Mouse (Mus musculus): ENCODE data around the gene Surf6.
"Not testable (repeated sequence)": the region's sequence is repeated elsewhere in the genome, so short reads cannot be mapped to it uniquely, and the experiment has no call there.

The Surf6 gene

DNA sequence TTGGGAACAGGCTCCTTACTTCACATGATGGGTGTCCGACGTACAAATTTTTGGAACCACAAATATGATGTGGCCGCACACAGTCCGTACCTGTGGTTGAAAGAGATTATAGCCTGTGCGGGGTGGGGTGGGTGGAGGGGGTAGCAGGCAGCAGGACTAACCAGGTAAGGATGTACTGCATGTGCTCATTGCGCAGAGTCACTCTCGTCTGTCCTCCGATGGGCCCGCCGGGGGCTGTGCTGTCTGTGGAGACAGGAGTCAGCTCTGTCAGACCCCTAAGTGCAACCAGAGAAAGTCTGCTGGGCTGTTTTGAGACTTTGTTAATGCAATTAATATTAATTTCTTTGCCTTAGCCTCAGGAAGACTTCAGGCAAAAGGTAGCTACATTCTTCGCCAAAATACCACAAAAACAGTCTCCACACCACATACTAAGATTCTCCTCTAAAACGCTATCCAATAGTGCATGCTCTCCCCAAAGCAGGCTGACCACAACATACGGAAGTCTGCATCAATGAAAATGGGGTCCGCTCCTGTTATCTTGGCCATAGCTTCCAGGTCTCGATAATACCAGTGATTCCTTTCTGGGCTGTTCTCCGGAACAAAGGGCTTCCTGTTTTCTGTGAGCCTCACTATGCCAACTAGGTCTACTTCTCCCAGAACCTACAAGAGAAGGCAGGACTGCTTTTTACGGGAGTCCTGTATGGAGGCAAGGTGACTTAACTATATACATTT, 10.9 kb upstream of the Surf6 start:
- DNase-seq (ENCODE audit: low spot score in 2 of 2): no peak

DNA sequence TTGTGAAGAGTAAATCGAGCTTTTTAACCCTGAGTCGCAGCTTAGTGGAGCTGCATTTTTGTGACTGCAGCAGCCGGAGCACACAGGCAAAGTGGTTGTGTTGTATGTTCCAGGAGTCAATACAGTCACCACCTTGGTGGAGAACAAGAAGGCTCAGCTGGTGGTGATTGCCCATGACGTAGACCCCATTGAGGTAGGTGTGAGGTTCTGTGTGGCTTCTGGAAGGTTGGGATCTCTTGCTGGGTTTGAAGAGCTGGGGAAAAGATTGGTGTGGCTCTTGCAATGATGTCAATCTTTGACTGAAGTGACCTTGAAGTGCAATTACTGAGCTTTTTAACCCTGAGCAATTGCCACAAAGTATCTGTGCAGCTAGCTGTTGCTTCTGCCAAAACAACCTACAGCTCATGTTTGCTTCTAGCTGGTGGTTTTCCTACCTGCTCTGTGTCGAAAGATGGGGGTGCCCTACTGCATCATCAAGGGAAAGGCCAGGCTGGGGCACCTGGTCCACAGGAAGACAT, 9.6 kb upstream of the Surf6 start:
- DNase-seq (ENCODE audit: low spot score in 2 of 2): no peak

DNA sequence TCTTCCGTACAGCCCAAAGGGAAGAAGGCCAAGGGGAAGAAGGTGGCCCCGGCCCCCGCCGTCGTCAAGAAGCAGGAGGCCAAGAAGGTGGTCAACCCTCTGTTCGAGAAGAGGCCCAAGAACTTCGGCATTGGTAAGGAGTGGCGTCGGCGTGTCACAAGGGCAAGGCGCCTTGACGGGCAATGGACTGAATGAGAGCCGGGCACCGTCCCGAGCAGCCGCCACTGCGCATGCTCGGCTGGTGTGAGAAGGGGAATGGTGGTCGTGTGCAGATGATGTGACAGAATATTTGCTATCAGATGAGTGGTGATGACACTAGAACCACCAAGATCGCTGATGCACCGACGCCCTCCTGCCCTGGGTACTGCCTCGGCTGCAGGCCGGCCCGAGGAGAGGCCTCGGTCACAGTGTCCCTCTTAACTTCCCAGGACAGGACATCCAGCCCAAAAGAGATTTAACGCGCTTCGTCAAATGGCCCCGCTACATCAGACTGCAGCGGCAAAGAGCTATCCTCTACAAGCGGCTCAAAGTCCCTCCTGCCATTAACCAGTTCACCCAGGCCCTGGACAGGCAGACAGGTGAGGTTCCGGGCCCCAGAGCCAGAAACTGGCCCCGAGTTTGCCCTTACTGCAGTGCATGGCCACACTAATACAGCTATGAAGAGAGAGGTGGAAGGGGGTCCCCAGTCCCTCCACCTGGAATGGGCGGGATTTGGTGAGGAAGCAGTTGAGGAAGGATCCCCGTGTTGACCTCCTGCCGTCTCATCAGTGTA, 8.5 kb upstream of the Surf6 start:
- no peak for DNase-seq (ENCODE audit: low spot score in 2 of 2)

DNA sequence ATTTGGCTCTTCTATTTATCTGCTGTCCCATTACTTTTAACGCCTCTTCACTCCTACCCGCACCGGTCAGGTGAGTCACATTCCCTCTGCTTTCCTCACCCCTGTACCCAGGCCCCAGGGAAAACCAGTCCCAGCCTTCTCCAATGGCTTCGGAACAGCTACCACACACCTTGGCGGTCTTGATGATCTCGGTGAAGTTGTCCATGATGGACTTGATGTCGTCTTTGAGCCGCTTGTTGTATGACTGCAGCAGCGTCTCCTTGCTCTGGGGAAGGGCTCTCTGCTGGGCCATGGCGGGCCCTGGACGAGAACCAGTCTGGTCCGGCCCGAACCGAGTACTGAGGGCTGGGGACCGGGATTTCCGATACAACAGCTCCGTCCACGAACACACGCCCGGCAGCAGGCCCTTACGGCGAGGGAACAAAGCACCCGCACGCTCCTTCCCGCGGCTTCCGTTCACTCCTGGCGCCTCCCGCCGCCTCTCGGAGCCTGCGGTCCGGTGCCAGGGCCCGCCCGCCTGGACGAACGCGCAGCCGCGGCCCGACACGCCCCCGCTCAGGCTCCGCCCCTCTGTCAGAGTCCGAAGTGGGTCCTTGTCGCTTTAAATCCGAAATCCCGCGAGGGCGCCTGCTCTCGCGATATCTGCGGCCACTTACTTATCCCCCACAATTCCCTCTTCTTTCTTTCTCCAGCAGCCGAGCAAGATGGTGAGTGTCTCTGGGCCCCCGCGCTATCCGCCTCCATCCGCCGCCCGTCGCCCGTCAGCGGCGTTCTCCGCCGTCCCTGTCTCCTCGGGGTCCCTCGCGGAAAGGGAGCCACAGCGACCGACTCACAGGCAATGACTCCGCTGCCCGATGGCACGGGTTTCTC, 7.7 kb upstream of the Surf6 start, which contains the start of the genes Med22 and Rpl7a:
TSS of gene Med22 (minus strand) at position 554 of the 870 bp plus-strand sequence.
TSS of gene Rpl7a (plus strand) at position 641 of the 870 bp plus-strand sequence.
- peak; percentile 99 for DNase-seq (ENCODE audit: low spot score in 2 of 2)

DNA sequence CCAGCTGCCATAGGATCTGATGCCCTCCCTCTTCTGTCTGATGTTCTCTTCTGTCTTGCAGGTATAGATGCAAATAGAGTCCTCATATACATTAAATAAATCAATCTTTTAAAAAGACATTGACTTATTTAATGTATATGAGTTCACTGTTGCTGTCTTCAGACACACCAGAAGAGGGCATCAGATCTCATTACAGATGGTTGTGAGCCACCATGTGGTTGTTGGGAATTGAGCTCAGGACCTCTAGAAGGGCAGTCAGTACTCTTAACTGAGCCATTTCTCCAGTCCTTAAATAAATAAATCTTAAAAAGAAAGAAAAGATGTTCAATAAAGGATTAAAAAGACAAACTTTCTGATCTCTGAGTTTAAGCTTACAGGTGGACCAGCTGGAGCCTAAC, 6.7 kb upstream of the Surf6 start:
- DNase-seq (ENCODE audit: low spot score in 2 of 2): no peak

DNA sequence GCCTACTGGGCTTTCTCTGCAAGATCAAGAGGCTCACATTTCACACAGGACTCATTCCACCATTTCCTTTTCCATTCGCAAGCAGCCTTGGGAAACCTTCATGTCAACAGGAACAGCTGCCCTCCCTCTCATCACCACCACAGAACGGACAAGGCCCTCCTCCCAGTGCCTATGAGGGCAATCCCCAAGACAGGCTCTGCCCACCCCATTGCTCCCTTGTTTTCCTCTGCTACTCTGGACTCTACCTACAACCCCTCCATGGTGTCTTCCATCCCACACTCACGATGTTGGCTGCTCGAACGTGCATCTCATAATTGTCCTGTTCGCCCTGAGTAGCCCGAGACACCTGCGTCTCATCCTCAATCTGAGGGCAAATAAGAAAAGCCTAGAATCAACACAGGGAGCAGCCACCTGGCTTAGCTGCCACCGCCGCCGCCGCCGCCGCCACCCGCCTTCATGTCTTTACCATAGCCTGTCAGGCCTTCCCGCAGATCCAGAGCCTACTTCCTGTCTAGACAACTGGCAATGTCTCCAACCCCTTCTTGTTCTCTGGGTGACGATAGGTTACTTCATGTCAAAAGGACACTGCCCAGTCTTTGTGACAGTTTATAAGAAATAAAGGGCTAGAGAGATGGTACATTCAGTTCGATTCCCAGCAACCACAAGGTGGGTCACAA, 6.2 kb upstream of the Surf6 start:
- DNase-seq (ENCODE audit: low spot score in 2 of 2): no peak

DNA sequence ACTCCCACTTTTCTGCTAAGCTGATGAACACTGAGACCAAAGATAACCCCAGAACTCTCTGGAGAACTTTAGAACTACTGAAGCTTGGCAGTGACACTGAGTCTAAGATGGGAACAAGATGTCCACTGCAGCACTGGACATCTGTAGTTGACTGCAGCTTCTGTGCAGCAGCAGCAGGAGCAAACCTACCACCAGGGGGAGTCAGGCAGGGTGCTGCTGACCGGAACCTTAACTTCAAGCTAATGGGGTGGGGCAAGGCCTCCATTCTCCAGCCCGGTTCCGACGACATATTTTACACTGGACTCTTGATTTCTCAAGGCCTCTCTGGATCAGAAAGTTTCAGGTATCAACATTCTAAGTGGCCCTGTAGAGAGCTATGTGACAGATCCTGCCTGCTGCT, 4.4 kb upstream of the Surf6 start:
- peak; percentile 54 to 58 for DNase-seq (ENCODE audit: low spot score in 2 of 2)

DNA sequence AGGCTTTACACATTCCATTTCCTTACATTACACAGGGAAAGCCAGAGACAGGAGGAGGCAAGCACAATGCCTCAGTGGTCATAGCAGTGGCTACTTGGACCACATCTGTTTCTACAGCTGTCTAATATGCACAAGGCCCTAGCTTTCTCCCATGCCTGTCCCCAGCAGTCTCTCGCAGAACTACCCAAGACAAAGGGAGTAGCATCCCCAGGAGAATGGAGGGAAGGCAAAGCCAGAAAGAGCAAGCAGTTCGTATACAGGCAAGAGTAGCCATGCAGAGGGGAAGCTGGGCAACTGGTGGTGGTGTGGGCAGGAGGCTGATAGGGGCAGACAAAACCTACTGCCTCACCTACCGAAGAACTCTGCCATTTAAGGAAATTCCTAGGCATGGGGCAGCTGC, 3.8 kb upstream of the Surf6 start:
- DNase-seq (ENCODE audit: low spot score in 2 of 2): no peak

DNA sequence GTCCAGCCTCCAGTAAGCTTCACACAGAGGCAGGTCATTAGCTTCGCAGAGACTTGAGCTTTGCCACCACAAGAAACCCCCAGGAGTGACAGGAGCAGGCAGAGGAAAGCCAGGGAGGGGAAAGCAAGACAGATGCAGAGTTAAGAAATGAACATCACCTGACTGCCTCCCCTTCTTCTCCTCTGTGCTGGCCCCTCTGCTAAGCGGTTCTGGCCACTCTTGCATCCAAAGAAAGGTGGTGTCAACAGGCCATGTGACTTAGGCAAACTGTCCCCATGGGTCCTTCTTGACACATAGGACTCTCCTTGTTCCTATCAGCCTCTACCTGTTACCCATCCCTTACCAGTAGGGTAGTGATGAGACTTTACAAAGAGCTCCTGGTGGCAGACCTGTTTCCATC, 3.3 kb upstream of the Surf6 start:
- no peak for DNase-seq (ENCODE audit: low spot score in 2 of 2)

DNA sequence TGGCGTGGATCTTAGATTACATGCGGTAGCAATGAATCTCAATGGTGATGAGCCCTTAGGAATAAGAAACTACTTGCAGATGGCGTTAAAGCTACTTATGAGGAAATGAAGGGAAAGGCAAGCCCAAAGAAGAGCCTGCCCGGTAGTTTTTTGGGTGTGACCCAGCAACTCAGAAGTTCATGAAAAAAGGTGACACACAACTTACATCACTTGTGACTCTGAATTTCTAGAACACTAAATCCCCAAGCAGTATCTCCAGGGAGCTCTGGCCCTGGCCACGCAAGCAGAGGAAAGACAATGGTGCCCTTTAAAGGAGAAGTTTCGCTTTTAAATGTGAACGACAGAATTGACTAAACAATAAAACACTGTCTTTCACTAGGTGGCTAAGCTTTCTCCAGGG, 632 bp upstream of the Surf6 start:
- DNase-seq (ENCODE audit: low spot score in 2 of 2): no peak

DNA sequence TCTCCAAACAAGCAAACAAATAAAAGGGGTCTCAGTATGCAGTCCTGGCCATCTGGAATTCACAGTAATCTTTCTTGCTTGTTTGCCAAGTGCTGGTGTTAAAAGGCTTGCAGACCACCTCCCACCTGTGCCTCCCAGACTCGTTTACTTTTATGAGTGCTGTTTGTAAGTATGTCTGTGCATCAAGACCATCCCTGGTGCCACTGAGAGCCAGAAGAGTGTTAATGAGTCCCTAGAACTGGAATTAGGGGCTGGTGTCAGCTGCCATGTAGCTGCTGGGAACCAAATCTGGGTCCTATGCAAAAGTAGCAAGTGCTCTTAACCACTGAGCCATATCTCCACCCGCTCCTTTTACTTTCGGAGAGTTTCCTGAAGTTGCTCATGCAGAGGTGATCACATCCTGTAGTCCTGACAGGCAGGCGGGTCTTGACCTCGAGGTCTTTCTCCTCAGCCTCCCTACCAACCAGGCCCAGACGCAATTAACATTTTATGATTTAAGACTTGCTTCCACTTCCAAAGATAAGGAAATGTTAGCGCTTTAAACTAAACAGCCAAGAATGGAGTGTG, 762 bp downstream of the Surf6 start:
- no peak for DNase-seq (ENCODE audit: low spot score in 2 of 2)

DNA sequence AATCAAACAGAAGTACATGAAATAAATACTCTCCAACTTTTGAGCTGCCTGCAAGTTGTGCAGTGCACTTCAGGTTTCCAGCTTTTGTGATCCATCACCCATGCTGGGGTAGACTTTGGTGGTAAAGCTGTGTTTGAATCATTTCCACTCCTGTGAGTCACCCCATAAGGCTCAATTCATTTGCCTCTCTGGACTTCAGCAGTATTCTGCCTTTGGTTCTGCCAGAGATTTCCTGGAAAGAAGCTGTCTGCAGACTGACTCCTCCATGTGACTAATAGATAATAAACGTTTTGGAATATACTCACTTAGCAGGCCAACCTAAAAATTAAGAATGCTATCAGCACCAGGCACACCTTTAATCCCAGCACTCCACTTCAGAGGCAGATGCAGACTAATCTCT, 1.9 kb downstream of the Surf6 start:
- DNase-seq (ENCODE audit: low spot score in 2 of 2): no peak

DNA sequence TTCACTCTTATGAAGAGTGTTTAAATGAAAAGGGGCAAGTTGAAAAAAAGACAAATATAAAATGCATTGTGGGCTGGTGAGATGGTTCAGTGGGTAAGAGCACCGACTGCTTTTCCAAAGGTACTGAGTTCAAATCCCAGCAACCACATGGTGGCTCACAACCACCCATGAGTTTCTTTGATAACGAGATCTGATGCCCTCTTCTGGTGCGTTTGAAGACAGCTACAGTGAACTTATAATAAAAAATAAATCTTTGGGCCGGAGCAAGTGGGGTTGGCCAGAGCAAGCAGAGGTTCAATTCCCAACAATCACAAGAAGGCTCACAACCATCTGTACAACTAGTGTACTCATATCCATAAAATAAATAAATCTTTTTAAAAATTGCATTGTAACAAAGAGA, 6.8 kb downstream of the Surf6 start:
- DNase-seq (ENCODE audit: low spot score in 2 of 2): no peak

DNA sequence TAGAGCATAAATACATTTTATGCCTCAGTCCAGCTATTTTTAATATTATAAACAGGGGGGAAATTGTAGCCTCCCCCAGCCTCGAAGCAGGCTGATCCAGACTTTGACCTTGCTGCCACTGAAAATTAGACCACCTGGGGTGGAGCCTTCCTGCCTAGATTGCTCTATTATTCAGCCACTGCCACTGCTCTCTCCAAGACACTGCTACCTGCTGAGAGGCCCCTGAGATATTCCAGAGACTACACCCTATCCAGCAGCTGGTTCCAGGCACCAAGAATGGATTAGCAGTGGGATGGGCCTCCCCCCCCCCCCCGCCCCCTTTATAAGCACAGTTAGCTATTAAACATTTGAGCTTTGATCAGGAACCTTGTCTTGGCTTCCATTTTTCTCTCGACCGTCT, 16.5 kb downstream of the Surf6 start:
- not testable (repeated sequence) for DNase-seq (ENCODE audit: low spot score in 2 of 2)

DNA sequence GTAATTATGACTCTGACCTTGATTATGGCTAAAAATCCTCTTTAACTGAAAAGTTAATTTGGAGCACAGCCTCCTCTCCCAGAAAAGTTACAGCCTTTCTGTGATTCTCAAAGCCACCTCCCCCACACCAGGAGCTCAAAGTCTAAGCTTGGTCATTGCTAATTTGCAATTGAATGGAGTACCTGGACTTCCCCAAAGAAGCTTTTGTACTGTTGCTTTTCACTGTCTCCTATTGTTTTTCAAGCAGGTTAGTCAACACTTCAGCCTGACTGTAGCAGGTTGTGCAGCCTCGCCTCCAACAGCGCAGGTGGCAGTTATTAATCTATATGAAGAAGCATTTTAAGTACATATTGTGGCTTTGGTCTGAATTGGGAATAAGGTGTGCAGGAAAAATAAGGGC, 17.1 kb downstream of the Surf6 start:
- not testable (repeated sequence) for DNase-seq (ENCODE audit: low spot score in 2 of 2)

DNA sequence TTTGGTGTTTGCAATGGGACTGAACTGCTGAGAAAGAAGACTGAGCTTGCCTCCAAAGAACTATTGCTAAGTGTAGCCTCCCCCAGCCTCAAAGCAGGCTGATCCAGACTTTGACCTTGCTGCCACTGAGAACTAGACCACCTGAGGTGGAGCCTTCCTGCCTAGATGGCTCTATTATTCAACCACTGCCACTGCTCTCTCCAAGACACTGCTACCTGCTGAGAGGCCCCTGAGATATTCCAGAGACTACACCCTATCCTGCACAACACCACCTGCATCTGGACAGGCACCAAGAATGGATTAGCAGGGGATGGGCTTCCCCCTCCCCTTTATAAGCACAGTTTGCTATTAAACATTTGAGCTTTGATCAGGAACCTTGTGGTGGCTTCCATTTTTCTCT, 24.1 kb downstream of the Surf6 start:
- no peak for DNase-seq (ENCODE audit: low spot score in 2 of 2)

DNA sequence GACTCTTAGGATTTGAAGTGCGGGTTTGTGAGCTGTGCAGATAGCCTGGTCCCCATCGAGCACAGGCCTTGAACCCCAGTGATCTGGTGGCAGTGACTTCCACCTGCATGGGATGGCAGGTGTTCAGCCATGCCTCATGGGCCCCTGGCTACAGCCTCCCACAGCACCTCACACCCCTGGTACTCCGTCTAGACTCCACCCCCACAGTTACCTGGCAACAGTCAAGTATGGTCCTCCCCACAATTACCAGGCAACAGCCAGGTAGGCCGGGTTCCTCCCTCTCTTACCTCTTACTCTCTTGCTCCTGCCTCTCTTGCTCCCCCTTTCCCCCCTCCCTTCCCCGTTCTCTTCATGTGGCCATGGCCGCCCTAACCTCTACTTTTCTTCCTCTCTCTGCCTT, 32.0 kb downstream of the Surf6 start:
- no peak for DNase-seq (ENCODE audit: low spot score in 2 of 2)

DNA sequence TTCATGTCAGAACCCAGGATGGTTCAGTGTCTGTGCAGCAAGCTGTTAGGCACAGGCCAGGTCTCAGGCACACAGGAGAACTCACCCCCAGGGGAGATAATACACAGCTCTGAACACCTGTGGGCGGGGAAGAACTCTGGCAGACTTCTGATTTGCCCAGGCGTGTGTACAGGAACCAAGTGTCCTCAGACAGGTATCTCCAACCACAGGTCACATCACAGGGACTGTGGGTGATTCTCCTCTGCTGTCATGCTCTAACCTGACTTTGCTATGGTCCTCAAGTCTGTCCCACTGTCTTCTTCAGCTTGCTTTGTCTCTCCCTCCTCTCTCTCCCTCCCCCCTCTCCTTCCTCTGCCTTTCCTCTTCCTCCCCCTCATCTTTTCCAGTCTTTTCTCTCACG, 37.8 kb downstream of the Surf6 start, which contains the start of gene Abo:
TSS of gene Abo (minus strand) at position 101 of the 400 bp plus-strand sequence.
- no peak for DNase-seq (ENCODE audit: low spot score in 2 of 2)

DNA sequence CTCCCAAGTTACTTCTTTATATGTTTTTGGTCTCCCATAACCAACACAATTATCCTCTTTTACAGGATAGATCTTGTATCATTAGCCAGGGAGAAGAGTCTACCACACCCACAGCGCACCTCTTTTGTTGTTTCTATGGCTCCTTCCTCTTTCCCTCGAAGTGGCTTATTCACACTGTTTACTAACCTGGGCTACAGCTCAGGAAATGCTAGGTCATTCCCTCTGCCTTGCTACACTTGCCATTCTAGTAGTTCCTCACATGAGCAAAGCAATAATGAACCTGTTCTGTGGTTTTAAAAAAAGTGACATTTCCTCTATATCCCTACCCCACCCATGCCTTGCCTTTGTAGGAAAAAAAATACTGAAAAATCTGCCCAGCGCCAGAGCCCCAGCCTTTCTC, 39.8 kb downstream of the Surf6 start:
- no peak for DNase-seq (ENCODE audit: low spot score in 2 of 2)

DNA sequence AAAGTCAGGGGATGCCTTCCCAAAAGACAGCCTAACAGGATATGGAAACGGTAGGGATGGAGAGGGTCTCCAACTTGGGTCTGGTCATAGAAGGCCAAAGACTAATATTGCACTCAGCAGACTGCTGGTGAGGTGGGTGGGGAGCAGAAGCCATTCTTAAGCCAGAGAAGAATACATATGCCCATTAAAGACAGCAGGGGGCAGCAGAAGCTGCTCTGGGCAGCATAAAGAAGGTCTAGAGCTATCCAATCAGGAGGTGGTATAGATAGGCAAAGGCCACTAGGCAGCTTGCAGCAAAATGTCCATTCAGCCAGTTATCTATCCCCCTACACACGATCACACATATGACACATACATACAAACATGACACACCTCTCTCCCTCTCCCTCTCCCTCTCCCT, 55.0 kb downstream of the Surf6 start:
- peak; percentile 4 to 17 for DNase-seq (ENCODE audit: low spot score in 2 of 2)

All from natural killer cell, adult 2 months (primary cell).